Mouse (Mus musculus) kidney, adult 2 months (tissue): ENCODE data around the gene Rasd2.

Experiments used
- CTCF ChIP-seq: fragments of 200-500 bp; conservative IDR thresholded peaks from 2 replicates; pipeline ENCODE4 v1.5.1; 2011; ENCODE audit warnings: low read depth, mild to moderate bottlenecking, control low read depth, low read length, moderate library complexity, mixed read lengths; ENCODE audit not compliant: insufficient read depth, insufficient read length
- POLR2A ChIP-seq: fragments of 200-500 bp; IDR thresholded peaks from one replicate; pipeline ENCODE4 v1.6.1; 2011; ENCODE audit warnings: low read depth, low read length, control low read depth

DNA sequence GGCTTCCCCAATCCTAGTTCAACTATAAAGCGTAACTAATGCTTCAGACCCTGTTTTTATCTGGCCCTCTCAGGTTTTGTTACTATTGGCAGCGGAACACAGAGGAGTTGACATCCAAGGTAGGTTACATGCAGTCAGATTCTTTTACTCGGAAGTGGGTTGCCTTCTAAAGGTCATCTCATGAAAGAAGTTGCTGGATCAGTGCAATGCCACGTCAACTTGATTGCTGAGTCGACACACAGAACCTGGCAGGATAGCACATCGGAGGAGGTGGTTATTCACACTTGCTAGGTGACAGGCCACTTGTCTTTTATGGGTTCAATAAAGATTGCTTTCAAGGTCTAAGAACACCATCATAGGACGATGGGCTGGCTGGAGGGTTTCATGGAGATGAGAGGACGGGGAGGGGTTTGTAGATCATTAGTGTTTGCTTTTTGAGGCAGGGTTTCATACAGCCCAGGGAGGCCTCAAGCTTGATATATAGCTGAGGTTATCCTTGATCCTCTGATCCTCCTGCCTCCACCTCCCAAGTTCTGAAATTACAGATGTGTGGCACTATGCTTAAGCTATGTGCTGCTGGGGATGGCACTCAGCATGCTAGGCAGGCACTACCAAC, 11.6 kb upstream of the Rasd2 start:
- TF ChIP-seq CTCF (no peak), POLR2A (no peak)
